Comparison of ENCODE assay signal across 23 mouse cellular contexts in the genomic region with DNA sequence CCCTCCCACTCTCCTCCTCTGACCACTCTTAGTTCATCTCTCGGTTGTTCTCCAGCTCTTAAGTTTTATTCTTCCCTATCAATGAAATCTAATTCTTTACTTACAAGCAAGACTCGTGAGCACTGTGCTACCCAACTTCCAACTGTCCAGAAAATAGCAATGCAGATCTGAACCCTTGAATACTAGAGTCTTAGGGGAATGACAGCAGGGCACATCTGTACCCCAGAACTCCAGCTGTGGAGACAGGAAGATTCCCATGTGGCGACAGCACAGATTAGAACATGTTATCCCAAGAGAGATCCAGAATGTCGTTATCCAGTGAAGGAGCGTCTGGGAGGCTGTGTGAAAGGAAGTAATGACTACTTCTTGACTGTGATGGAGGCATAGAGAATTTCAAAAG. TPM values are rescaled to one million over a fixed set of nuclear protein-coding genes. Genes with fewer than 3 reads are reported as not detected.
A peak's percentile ranks its signal among the peaks of the same experiment; 100 is the strongest.
DNase-seq lines count a peak whose midpoint lies in the region; ATAC-seq lines count a peak whose summit lies in the region.
"Had no signal": no experiment of that assay in that cellular context is flagged by ENCODE, and none has a peak within 500 bp of the region (broad histone marks: within the 10 kb centered on the region; RNA-seq: fewer than 3 reads in every experiment).

No protein-coding gene starts in this region.

- H3K9ac ChIP-seq in limb, embryonic 15.5 days: no peak overlapping the region
- H3K9ac ChIP-seq: heart, embryonic 13.5 days; liver, embryonic 15.5 days; stomach, embryonic 15.5 days had no signal

- H3K27me3 ChIP-seq in limb, embryonic 15.5 days: no peaks in the 10 kb centered on the region
- H3K27me3 ChIP-seq: CH12.LX; heart, embryonic 13.5 days; liver, embryonic 15.5 days; stomach, embryonic 15.5 days had no signal

- 55% methylated on average over 5 of the region's 5 CpGs for WGBS in limb, embryonic 15.5 days

- H3K4me1 ChIP-seq in limb, embryonic 15.5 days: peaks cover 14% of the 10 kb centered on the region; the same call in 1 of the 2 replicates
- H3K4me1 ChIP-seq: megakaryocyte, embryonic 14.5 days; stomach, embryonic 15.5 days had no signal

- H3K36me3 ChIP-seq in limb, embryonic 15.5 days: no peaks in the 10 kb centered on the region
- H3K36me3 ChIP-seq: heart, embryonic 13.5 days; liver, embryonic 15.5 days; stomach, embryonic 15.5 days had no signal

- no peaks in the 10 kb centered on the region for H3K9me3 ChIP-seq in limb, embryonic 15.5 days
- H3K9me3 ChIP-seq: heart, embryonic 13.5 days; liver, embryonic 15.5 days; megakaryocyte, embryonic 14.5 days; stomach, embryonic 15.5 days had no signal

- ATAC-seq in limb, embryonic 15.5 days (ENCODE audit: insufficient number of reproducible peaks, low FRiP score, low TSS enrichment, low read depth): no peak
- ATAC-seq: lung, postnatal 0 days had no signal

- 0 out of 2 replicates have a peak overlapping the region, but pooled peaks have one; percentile 62 for H3K27ac ChIP-seq in limb, embryonic 15.5 days
- H3K27ac ChIP-seq: heart, embryonic 13.5 days; liver, embryonic 15.5 days; stomach, embryonic 15.5 days had no signal

- H3K4me3 ChIP-seq in limb, embryonic 15.5 days: no peak overlapping the region
- H3K4me3 ChIP-seq: heart, embryonic 13.5 days; liver, embryonic 15.5 days; megakaryocyte, embryonic 14.5 days; stomach, embryonic 15.5 days had no signal

- H3K4me2 ChIP-seq in limb, embryonic 15.5 days: no peak overlapping the region
- H3K4me2 ChIP-seq: heart, embryonic 13.5 days; liver, embryonic 15.5 days; stomach, embryonic 15.5 days had no signal

- peak; percentile 7 for DNase-seq in heart, adult 8-10 months (ENCODE audit: low spot score)
- no peak for DNase-seq in heart, postnatal 4 days
- DNase-seq in thymus, postnatal 14 days: peak; percentile 4
- DNase-seq in thymus, postnatal 36 days: no peak
- DNase-seq in left cerebral cortex, adult 18-20 months (ENCODE audit: low spot score in 2 of 2): no peak
- DNase-seq in frontal cortex, postnatal 25 days (ENCODE audit: low spot score in 2 of 2): no peak
- DNase-seq: adrenal gland, postnatal 10 days; cerebellum, adult 11 months; cerebellum, postnatal 14 days; gastrocnemius, postnatal 25 days; kidney, adult 8-10 months; kidney, postnatal 36 days had no signal

RNA-seq across cellular contexts. Expression of a gene that starts 20.4 kb away (rescaled TPM):
- total RNA-seq in heart, adult 8-10 months (2022): not detected
- not detected for total RNA-seq in heart, postnatal 4 days (2021)
- polyA plus RNA-seq in limb, embryonic 15.5 days (2015; fragmentation: Nextera tagmentation; extraction: Ambion mirVana): not detected in 2 replicates
- total RNA-seq in left cerebral cortex, adult 18-20 months (2021): 1 to 10 TPM in 1 of 2 experiments, not detected in 1; 1.2 TPM
- total RNA-seq: adrenal gland, postnatal 10 days; CH12.LX; gastrocnemius, postnatal 25 days; hematopoietic stem cell, adult 5-6 weeks; layer of hippocampus, postnatal 10 days had no signal
- polyA plus RNA-seq: forebrain, embryonic 11.5 days; liver, embryonic 15.5 days; lung, postnatal 0 days; spleen, adult 2 months; stomach, embryonic 15.5 days had no signal

RNA-seq across cellular contexts. Expression of a gene that starts 27.9 kb away (rescaled TPM):
- total RNA-seq in heart, adult 8-10 months (2022): not detected
- total RNA-seq in heart, postnatal 4 days (2021): not detected
- 0.41 TPM in 1 of 2 replicates, not detected in the other for polyA plus RNA-seq in limb, embryonic 15.5 days (2015; fragmentation: Nextera tagmentation; extraction: Ambion mirVana)
- under 1 TPM in 1 of 2 experiments, not detected in 1; 0.42 TPM for total RNA-seq in left cerebral cortex, adult 18-20 months (2021)
- total RNA-seq: adrenal gland, postnatal 10 days; CH12.LX; gastrocnemius, postnatal 25 days; hematopoietic stem cell, adult 5-6 weeks had no signal
- polyA plus RNA-seq: spleen, adult 2 months had no signal

Comparison
In these comparisons a context has a peak if more than half of its experiments do, and no peak if none do; other contexts are left out.
1. DNase-seq: peak in heart, adult 8-10 months (single experiment) and thymus, postnatal 14 days (single experiment); none in heart, postnatal 4 days (single experiment), thymus, postnatal 36 days (0 of 2), left cerebral cortex, adult 18-20 months (0 of 2) and frontal cortex, postnatal 25 days (0 of 2).